ENCODE assay signal across 8 mouse cellular contexts in genomic region chr5:24841662-24842273, GRCm38 (mm10). TPM values are rescaled to one million over a fixed set of nuclear protein-coding genes. Genes with fewer than 3 reads are reported as not detected.
DNase-seq lines count a peak whose midpoint lies in the region; ATAC-seq and TF ChIP-seq lines count a peak whose summit lies in the region.

No protein-coding gene starts in this region.

- H3K36me3 ChIP-seq in forebrain, postnatal 0 days (ENCODE audit: insufficient read depth): no peaks in the 10 kb centered on the region
- H3K36me3 ChIP-seq in intestine, postnatal 0 days (ENCODE audit: control insufficient read depth, insufficient read depth): no peaks in the 10 kb centered on the region

- no peaks in the 10 kb centered on the region for H3K27me3 ChIP-seq in forebrain, postnatal 0 days (ENCODE audit: insufficient read depth, low read length)
- no peaks in the 10 kb centered on the region for H3K27me3 ChIP-seq in intestine, postnatal 0 days (replicated peaks; ENCODE audit: control insufficient read depth, insufficient read depth, low read length)

- H3K9me3 ChIP-seq in forebrain, postnatal 0 days (ENCODE audit: low read length): no peaks in the 10 kb centered on the region
- H3K9me3 ChIP-seq in intestine, postnatal 0 days (ENCODE audit: control insufficient read depth): no peaks in the 10 kb centered on the region

- ATAC-seq in forebrain, postnatal 0 days: peak; percentile 16; the same call in 1 of the 2 replicates
- no peak; the same call in 1 of the 2 replicates for ATAC-seq in intestine, postnatal 0 days
- ATAC-seq in monocyte, adult 5-6 weeks (replicated peaks; ENCODE audit: insufficient number of reproducible peaks, low FRiP score, low TSS enrichment, poor library complexity, severe bottlenecking): no peak; the same call in 1 of the 2 replicates

- TF ChIP-seq CTCF in forebrain, postnatal 0 days (IDR thresholded peaks at IDR 0.05; ENCODE audit: low read depth): no peak
- no peak for TF ChIP-seq CTCF in intestine, postnatal 0 days (IDR thresholded peaks at IDR 0.05; ENCODE audit: low read depth)

- H3K4me2 ChIP-seq in forebrain, postnatal 0 days (ENCODE audit: low read depth): peak overlapping the region; percentile 80
- H3K4me2 ChIP-seq in intestine, postnatal 0 days (replicated peaks; ENCODE audit: low read depth): peak overlapping the region; percentile 65

- peak overlapping the region; percentile 95 for H3K9ac ChIP-seq in forebrain, postnatal 0 days
- H3K9ac ChIP-seq in intestine, postnatal 0 days (ENCODE audit: low read depth, low read length): peak overlapping the region; percentile 92

- H3K27ac ChIP-seq in forebrain, postnatal 0 days (ENCODE audit: low read depth, low read length): peak overlapping the region; percentile 99
- H3K27ac ChIP-seq in intestine, postnatal 0 days (ENCODE audit: low read depth, low read length): peak overlapping the region; percentile 99

- under 1% methylated on average over 45 of the region's 50 CpGs for WGBS in forebrain, postnatal 0 days
- under 1% methylated on average over 37 of the region's 50 CpGs for WGBS in intestine, postnatal 0 days

- peak; percentile 76 for DNase-seq in adrenal gland, postnatal 14 days
- DNase-seq in adrenal gland, adult (ENCODE audit: inconsistent age in 2 of 2, low spot score in 1 of 2): no peak
- DNase-seq in spleen, adult 12 weeks (ENCODE audit: low spot score): peak; percentile 60
- no peak for DNase-seq in spleen, postnatal 36 days (ENCODE audit: low spot score in 2 of 2)
- DNase-seq in forebrain, postnatal 0 days: peak; percentile 48
- peak; percentile 24 for DNase-seq in lung, postnatal 36 days

- H3K4me3 ChIP-seq in forebrain, postnatal 0 days (ENCODE audit: low read depth, low read length): peak overlapping the region; percentile 90
- H3K4me3 ChIP-seq in intestine, postnatal 0 days (ENCODE audit: low read depth, low read length): peak overlapping the region; percentile 87

- peaks cover 29% of the 10 kb centered on the region for H3K4me1 ChIP-seq in forebrain, postnatal 0 days (ENCODE audit: insufficient read depth)
- H3K4me1 ChIP-seq in intestine, postnatal 0 days (replicated peaks; ENCODE audit: control insufficient read depth, insufficient read depth, low read length): 0 out of 2 replicates have a peak, but pooled peaks cover 7% of the 10 kb centered on the region

RNA-seq across cellular contexts. Expression of gene Rheb, which starts 0.7 kb away (rescaled TPM):
- total RNA-seq in adrenal gland, postnatal 14 days (2021): 68.6 and 76.1 TPM in 2 replicates
- 117 and 133 TPM in 2 replicates for total RNA-seq in forebrain, postnatal 0 days (2014; rRNA removed)
- 335 and 342 TPM in 2 replicates for polyA plus RNA-seq in forebrain, postnatal 0 days (2015; fragmentation: Nextera tagmentation; extraction: Ambion mirVana)
- 147 and 151 TPM in 2 replicates for polyA plus RNA-seq in intestine, postnatal 0 days (2015; fragmentation: Nextera tagmentation; extraction: Ambion mirVana)
- total RNA-seq in monocyte, adult 5-6 weeks (2017): 87.8 to 119 TPM (median 116 TPM) in 3 replicates

Comparison
In these comparisons a context has a peak if more than half of its experiments do, and no peak if none do; other contexts are left out.
1. DNase-seq: peak in adrenal gland, postnatal 14 days (single experiment), spleen, adult 12 weeks (single experiment), forebrain, postnatal 0 days (single experiment) and lung, postnatal 36 days (single experiment); none in adrenal gland, adult (0 of 2) and spleen, postnatal 36 days (0 of 2).